Mouse (Mus musculus) forebrain, embryonic 10.5 days (tissue): ENCODE measurements around the gene Hipk2. TPM values are rescaled to one million over a fixed set of nuclear protein-coding genes. Genes with fewer than 3 reads are reported as not detected.

Experiments
- DNase-seq: peaks from one replicate; pipeline ENCODE4 v3.0.0-alpha.2; 2017; ENCODE audit warnings: low spot score; ENCODE audit errors: extremely low spot score
- H3K27ac ChIP-seq: fragments of 300-500 bp; sonication (generic); 2 replicates; pipeline ENCODE4 v1.5.1; 2016; ENCODE audit warnings: mild to moderate bottlenecking
- H3K27me3 ChIP-seq: fragments of 300-500 bp; sonication (generic); 2 replicates; pipeline ENCODE4 v1.6.1; 2016; ENCODE audit warnings: mild to moderate bottlenecking; ENCODE audit not compliant: poor library complexity, severe bottlenecking
- H3K36me3 ChIP-seq: fragments of 300-500 bp; sonication (generic); replicated peaks from 2 replicates; pipeline ENCODE4 v1.6.1; 2016; ENCODE audit warnings: mild to moderate bottlenecking, moderate library complexity
- H3K4me1 ChIP-seq: fragments of 300-500 bp; sonication (generic); 2 replicates; pipeline ENCODE4 v1.6.1; 2016
- H3K4me3 ChIP-seq: fragments of 300-500 bp; sonication (generic); 2 replicates; pipeline ENCODE4 v1.5.1; 2016; ENCODE audit warnings: mild to moderate bottlenecking, moderate library complexity
- H3K9me3 ChIP-seq: fragments of 300-500 bp; sonication (generic); 2 replicates; pipeline ENCODE4 v1.6.1; 2016; ENCODE audit warnings: mild to moderate bottlenecking, moderate library complexity
- WGBS: fragments of 180-500 bp; shearing (Covaris S2); methylation state at CpG from one replicate; pipeline ENCODE4 v1.1.7; 2016; 5-methylcytosine and 5-hydroxymethylcytosine counted together
- polyA plus RNA-seq: library from polyadenylated mRNA; unstranded; fragments of >200 nt; fragmentation: Nextera tagmentation; extraction: Ambion mirVana; gene quantifications from 2 replicates; pipeline ENCODE4 v1.2.1, GENCODE M21; 2016

Gene Hipk2
- polyA plus RNA-seq, 1 experiment from 2014 or later = 29.0 TPM

DNA sequence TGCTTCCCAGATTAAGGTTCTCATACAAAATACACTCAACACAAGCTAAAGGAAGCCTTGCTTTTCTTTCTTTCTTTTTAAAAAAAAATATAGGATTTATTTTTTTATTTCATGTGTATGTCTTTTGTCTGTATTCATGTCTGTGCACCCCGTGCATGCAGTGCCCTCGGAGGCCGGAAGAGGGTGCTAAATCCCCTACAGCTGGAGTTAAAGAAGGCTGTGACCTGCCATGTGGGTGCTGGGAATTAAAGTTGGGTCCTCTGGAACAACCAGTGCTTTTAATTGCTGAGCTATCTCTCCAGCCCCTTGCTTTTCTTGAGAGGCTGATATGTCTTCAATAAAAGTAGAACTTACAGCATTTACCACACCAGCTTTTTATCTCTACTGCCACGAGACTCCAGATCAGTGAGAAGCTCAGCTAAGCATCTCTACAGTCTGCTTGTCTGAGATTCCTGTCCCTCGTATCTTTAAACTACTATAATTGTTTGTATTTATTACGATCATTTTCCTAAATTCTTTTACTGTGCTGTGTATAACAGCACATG lies 25.2 kb downstream of the Hipk2 start:
- WGBS = 93% methylated on average over 6 of the region's 6 CpGs
- DNase-seq = no peak
- Histone ChIP-seq H3K36me3 (no peaks in the 10 kb centered on the region), H3K9me3 (no peaks in the 10 kb centered on the region), H3K4me1 (peaks cover 52% of the 10 kb centered on the region), H3K27ac (no peak overlapping the region), H3K4me3 (no peak overlapping the region), H3K27me3 (no peaks in the 10 kb centered on the region)

DNA sequence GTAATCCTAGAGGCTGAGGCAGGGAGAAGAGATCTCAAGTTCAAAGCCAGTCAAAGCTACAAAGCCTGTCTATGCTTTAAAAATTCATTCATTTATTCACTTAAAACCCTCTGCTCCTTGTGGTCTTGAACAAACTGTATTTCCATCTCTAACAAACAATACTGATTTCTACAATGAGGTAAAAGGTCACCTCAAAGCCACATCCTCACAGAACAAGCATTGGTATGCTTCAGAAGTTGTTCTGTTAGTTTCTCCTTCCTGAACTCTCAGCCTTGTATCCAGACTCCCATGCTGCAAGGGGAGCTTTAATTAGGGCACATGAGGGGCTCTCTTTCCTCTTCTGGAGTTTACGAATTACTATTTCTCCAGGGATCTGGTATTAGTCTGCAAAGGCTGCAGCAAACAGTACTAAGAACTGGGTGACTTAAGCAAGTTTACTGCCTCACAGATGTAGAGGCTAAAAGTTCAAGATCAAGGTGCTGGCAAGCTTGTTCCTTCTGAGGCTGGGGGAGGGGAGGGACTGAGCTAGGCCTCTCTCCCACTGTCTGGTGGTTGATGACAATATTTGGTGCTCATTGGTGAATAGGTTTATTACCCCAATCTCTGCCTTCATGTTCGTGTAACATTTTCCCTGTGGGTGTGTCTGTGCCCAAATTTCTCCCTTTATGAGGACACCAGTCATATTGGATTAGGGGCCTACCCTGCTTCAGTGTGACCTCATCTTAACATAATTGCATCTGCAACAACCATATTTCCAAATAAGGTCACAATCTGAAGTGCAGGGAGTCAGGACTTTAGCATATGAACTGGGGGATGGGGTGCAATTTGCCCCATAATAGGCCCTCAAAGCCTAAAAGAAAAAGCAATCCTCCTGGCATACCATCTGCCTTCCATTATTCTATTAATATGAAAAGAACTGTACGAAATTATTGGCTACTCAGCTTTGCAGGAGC lies 27.7 kb downstream of the Hipk2 start:
- no peak overlapping the region for H3K27ac ChIP-seq
- H3K4me1 ChIP-seq = peaks cover 54% of the 10 kb centered on the region

DNA sequence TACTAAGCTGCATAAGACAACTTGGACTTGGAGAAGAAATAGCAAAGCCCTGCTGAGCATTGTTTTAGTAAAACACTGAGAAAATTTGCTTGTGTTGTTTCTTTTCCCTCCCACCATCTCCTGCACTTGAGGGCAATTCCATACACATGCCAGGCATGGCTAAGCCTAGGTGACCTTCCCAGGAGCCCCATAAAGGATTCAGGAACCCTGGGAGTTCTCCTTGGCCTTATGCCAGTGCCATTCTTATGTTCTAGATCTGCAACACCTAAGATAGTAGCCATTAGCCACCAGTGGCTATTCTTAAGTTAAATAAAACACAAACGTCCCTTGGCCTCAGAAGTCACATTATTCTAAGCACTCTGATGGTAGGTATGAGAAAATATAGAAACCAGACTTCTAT lies 28.5 kb downstream of the Hipk2 start:
- Histone ChIP-seq H3K4me3 (no peak overlapping the region), H3K27me3 (no peaks in the 10 kb centered on the region), H3K27ac (no peak overlapping the region), H3K36me3 (no peaks in the 10 kb centered on the region), H3K4me1 (peaks cover 53% of the 10 kb centered on the region), H3K9me3 (no peaks in the 10 kb centered on the region)
- 77% methylated on average over 1 of the region's 1 CpGs for WGBS
- no peak for DNase-seq

More for the DNA sequence above, 27.7 kb downstream of the Hipk2 start:
- Histone ChIP-seq H3K27me3 (no peaks in the 10 kb centered on the region), H3K36me3 (no peaks in the 10 kb centered on the region), H3K4me3 (no peak overlapping the region), H3K9me3 (no peaks in the 10 kb centered on the region)
- DNase-seq = no peak
- 71% methylated on average over 3 of the region's 3 CpGs for WGBS

DNA sequence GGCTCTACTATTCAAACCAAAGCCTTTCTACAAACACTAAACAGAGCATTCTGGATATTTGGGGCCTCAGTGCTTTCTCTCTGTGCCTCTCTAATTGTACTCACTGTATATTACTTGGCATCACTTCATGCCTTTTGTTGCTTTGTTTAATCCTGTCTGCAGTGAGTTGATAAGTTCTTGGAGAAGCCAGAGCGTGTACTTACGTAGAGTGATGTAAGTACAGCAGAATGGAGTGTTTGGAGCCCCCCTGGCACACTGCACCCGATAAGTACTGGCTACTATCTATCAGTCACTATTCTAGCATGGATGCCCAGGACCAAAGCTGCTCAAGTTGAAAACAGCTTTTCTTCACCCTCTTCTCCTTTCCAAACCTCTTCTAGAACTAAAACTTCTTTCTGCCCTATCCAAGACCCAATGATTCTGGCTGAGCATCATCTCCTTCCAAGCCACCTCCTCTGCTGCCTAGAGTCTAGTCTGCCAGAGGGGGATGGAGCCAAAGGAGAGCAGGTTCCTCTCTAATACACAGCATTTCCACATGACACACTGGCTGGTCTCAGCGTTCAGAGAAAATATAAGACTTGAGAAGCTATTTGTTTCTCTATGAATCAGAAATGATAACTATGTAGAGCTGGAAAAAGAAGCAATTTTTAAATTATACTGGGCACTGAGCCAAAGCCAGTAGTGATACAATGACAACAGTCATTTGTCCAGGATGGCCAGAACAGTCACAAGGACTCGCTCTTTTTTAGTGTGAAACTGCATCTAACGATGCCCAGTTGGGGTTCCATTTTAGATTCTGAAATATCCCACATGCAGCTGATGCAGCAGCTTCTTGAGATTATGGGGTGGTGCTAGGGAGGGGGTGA lies 29.4 kb downstream of the Hipk2 start:
- 91% methylated on average over 6 of the region's 6 CpGs for WGBS
- Histone ChIP-seq H3K4me1 (peaks cover 51% of the 10 kb centered on the region), H3K36me3 (no peaks in the 10 kb centered on the region), H3K4me3 (no peak overlapping the region), H3K9me3 (no peaks in the 10 kb centered on the region), H3K27ac (no peak overlapping the region), H3K27me3 (no peaks in the 10 kb centered on the region)
- no peak for DNase-seq

DNA sequence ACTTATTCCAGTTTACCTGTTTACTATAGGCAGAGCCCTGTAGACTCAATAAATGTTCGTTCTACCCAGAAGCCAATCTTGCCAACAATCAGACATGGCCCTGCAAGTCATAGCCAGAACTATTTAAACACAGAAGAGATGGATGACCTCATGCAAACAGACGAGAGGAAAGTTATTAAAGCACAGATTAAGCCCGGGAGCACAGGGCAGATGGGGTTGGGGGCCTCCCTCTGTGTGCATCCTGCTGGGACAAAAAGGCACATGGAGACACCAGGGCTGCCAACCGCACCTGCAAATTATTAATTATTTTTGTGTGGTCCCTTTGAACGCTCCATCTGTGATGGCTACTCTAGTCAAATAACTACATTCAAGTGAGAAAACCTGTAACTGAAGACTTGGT lies 30.1 kb downstream of the Hipk2 start:
- H3K27ac ChIP-seq = no peak overlapping the region
- WGBS = 69% methylated on average over 5 of the region's 5 CpGs
- no peaks in the 10 kb centered on the region for H3K27me3 ChIP-seq
- no peaks in the 10 kb centered on the region for H3K36me3 ChIP-seq
- H3K4me1 ChIP-seq = peaks cover 51% of the 10 kb centered on the region
- no peak overlapping the region for H3K4me3 ChIP-seq
- no peak for DNase-seq
- H3K9me3 ChIP-seq = no peaks in the 10 kb centered on the region

DNA sequence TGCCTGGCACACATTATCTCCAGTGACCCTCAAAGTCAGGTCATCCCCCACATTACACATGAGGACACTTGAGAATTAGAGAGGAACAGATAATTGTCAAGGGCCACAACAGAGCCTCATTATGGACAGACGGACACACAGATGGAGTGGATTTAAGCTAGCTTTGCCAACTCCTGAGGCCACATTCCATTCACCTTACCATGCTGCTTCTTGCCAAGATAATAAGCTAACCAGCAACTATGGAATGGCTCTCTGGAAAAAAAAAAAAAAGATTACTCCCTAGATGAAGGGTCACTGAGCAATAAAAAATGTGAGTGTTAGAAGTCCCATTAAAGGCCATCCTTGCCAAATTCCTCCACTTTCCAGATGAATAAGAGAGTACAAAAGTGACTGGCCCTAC lies 30.8 kb downstream of the Hipk2 start:
- Histone ChIP-seq H3K9me3 (no peaks in the 10 kb centered on the region), H3K27me3 (no peaks in the 10 kb centered on the region), H3K36me3 (peaks cover 4% of the 10 kb centered on the region; the same call in 1 of the 2 replicates), H3K4me3 (no peak overlapping the region), H3K4me1 (peaks cover 55% of the 10 kb centered on the region), H3K27ac (no peak overlapping the region)
- no peak for DNase-seq
- 45% methylated on average over 1 of the region's 1 CpGs for WGBS

DNA sequence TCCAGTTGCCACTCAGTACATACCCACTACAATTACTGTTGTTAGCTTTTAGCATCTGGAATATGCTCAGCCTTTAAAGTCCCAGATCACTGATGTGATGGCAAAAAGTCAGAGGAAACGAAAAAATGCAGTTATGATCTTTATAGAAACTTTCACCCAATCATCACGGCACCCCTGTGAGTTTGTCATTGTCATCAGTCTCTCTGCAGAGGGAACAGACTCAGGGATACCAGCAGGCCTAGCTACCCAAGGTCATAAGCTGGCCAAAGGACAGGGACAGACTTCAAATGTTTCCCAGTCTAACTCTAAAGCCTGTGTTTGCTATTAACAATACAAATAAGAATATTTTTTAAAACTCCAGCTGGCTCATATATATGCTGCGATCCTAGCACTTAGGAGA lies 34.4 kb downstream of the Hipk2 start:
- Histone ChIP-seq H3K9me3 (no peaks in the 10 kb centered on the region), H3K4me1 (peaks cover 42% of the 10 kb centered on the region), H3K4me3 (no peak overlapping the region), H3K27me3 (no peaks in the 10 kb centered on the region), H3K36me3 (peaks cover 23% of the 10 kb centered on the region), H3K27ac (no peak overlapping the region)
- 93% methylated on average over 3 of the region's 3 CpGs for WGBS
- no peak for DNase-seq

DNA sequence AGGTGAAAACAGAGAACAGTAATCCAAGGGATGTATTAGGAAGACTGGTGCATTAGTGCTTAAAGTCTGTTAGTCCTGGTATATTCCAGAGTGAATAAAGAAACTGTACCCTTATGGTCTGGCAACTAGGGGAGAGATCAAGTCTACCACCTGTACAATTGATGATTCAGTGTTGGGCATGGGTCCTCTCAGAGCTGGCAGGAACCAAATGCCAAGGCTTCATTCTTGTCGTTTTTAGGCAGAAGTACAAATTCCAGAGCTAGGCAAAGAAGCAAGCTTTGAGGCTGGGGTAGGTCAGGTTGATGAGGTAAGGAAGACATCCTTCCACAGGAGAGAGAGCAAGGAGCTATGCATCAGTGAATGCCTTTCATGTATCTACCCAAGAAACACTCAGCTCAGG lies 35.2 kb downstream of the Hipk2 start:
- peaks cover 23% of the 10 kb centered on the region for H3K36me3 ChIP-seq
- no peak for DNase-seq
- no peak overlapping the region for H3K4me3 ChIP-seq
- no peaks in the 10 kb centered on the region for H3K9me3 ChIP-seq
- WGBS = 85% methylated on average over 1 of the region's 1 CpGs
- no peak overlapping the region for H3K27ac ChIP-seq
- peaks cover 34% of the 10 kb centered on the region for H3K4me1 ChIP-seq
- no peaks in the 10 kb centered on the region for H3K27me3 ChIP-seq

DNA sequence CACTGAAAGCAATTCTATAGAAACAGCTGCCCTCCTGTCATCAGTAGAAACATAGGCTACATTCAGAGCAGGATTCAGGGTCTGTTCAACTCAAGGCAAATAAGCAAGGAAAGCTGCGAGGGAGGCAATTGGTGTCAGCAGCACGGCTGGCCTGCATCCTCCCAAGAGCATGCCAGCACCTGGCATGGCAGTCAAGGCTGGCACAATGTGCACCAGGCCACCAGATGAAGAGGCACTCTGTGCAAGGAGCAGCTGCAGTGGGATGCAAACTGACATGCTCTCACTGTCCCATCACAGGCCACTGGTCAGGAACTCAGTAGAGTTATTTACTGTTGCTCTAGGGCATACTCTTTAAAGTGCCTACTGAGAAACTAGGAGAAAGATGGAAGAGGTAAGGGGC lies 35.6 kb downstream of the Hipk2 start:
- 92% methylated on average over 2 of the region's 2 CpGs for WGBS

DNA sequence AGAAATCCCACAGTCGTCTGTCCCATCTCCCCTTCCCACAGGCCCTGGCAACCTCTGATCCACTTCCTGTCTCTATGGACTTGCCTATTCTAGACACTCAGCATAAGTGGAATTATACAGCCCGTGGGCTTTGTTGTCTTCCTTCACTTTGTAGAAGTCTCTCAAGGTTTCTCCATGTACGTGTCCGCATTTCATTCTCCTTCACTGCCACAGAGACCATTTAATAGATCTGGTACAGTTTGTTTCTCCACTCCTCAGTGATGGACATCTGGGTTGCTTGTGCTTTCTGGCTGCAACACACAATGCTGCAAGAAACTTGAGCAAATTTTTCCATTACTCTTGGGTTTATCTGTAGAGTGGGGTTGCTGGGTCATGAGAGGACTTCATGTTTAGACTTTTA lies 36.1 kb downstream of the Hipk2 start:
- Histone ChIP-seq H3K4me1 (peaks cover 25% of the 10 kb centered on the region), H3K4me3 (no peak overlapping the region), H3K9me3 (no peaks in the 10 kb centered on the region), H3K27me3 (no peaks in the 10 kb centered on the region), H3K27ac (no peak overlapping the region), H3K36me3 (peaks cover 23% of the 10 kb centered on the region)
- DNase-seq = no peak
- 83% methylated on average over 4 of the region's 4 CpGs for WGBS

More for the DNA sequence above, 35.6 kb downstream of the Hipk2 start:
- DNase-seq = no peak
- no peak overlapping the region for H3K27ac ChIP-seq
- H3K4me1 ChIP-seq = peaks cover 30% of the 10 kb centered on the region
- H3K9me3 ChIP-seq = no peaks in the 10 kb centered on the region
- peaks cover 23% of the 10 kb centered on the region for H3K36me3 ChIP-seq
- no peaks in the 10 kb centered on the region for H3K27me3 ChIP-seq
- H3K4me3 ChIP-seq = no peak overlapping the region

DNA sequence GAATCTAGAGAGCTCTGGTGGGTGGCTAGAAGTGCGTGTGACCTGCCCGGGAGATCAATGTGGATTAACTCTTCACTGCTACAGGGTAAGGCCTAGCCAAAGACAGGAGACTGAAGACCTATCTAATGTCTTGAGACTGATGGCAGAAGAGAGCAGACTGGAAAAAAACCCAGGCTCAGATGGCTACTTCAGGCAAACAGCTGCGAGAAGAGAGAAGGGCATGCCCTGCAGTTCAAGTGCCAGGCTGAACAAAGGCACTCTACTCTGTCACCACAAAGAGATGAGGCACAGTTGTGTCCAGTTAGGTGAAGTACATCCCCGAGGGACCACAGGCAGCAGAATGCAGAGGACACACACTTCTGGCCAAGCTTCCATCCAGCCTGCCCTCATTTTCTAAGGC lies 37.9 kb downstream of the Hipk2 start:
- H3K27ac ChIP-seq = no peak overlapping the region
- peaks cover 23% of the 10 kb centered on the region for H3K36me3 ChIP-seq
- H3K27me3 ChIP-seq = no peaks in the 10 kb centered on the region
- H3K4me3 ChIP-seq = no peak overlapping the region
- peaks cover 36% of the 10 kb centered on the region; the same call in 1 of the 2 replicates for H3K4me1 ChIP-seq
- no peak for DNase-seq
- H3K9me3 ChIP-seq = no peaks in the 10 kb centered on the region
- 81% methylated on average over 4 of the region's 4 CpGs for WGBS

DNA sequence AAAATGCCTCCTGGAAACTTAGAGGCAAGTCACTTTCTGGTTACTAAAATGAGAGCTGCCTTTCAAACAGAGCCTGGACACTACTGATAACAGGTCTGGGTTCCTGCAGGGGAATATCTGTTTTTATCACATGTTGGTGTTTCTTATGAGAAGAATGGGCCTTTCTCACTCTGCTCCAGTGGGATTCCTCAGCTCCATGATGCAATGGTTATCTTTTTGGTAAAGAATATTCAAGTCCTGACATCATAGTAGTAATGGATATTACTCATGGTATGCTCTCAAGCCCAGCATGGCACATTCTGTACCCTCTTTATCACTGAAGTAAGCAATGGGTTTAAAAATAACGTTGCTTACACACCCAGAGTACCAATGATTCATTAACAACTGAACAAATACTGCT lies 40.7 kb downstream of the Hipk2 start:
- H3K27me3 ChIP-seq = no peaks in the 10 kb centered on the region
- no peaks in the 10 kb centered on the region for H3K9me3 ChIP-seq
- no peak overlapping the region for H3K27ac ChIP-seq
- 88% methylated on average over 1 of the region's 1 CpGs for WGBS
- H3K36me3 ChIP-seq = peaks cover 18% of the 10 kb centered on the region
- no peak overlapping the region for H3K4me3 ChIP-seq
- DNase-seq = no peak
- H3K4me1 ChIP-seq = peaks cover 55% of the 10 kb centered on the region; the same call in 1 of the 2 replicates
